In the genomic region with DNA sequence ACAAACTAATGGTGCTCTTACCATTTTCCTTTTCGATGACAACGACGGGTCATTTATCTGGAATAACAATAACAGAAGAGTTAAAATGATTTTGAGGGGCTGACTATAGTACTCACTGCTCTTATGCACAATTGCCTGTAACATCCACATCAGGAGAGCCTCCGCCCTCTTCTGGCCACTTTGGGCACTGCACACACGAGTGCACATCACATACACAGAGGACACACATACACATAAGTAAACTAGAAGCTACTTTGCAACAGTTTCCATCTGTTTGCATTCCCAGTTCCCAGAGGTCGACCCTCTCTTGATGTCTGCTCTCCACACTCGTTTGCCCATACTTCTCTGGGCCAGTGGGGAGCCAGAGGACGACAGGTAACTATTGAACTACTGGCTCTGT, we compare ENCODE assay signal across 1 mouse cellular context.
TF ChIP-seq lines count a peak whose summit lies in the region.

No protein-coding gene starts in this region.

TF ChIP-seq in CH12.LX, 34 proteins besides CTCF, POLR2A, EP300 and RAD21 (continued from another document):
- TF ChIP-seq CHD1 (IDR thresholded peaks at IDR 0.05; ENCODE audit: low read depth, low read length) (no peak), TCF12 (IDR thresholded peaks at IDR 0.05; ENCODE audit: low read depth, low read length) (no peak)
